Mouse (Mus musculus): Measurements from ENCODE around the gene Tnfsf9.
"Not testable (repeated sequence)": the region's sequence is repeated elsewhere in the genome, so short reads cannot be mapped to it uniquely, and the experiment has no call there.

The Tnfsf9 gene

DNA sequence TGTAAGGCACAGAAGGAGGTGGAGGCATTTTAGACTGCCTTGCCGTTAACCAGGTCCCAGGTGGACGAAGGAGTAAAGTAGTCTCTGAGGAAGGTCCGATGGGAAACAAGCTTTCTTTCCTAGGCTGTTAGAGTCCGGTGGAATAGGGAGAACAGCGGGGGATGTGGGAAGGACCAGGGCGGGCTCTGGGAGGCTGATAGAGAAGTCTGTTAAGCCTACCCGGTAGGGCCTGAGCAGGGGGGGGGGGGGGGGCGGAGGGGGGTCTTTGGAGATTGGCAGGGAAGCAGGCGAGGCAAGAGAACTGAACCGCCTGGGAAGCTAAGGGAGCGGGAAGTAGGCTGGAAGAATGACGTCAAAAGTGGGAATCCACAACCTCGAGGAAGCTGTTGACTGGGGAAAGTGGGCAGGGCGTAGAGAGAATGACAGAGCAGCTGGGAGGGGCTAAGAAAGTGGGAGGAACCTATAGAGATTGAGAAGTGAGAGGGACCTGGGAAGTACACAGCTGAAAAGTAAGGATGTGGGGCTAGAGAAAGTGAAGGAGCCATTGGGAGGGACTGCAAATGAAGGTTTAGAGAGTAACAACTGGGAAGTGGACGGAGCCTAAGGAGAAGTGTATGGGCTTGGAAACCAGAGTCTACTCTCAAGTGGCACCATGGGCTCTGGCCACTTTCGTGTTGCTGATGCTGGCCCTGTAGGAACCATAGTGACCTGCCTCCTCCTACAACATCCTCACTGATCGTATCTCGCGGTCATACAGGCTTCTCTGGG lies 9.1 kb upstream of the Tnfsf9 start:
- DNase-seq (ENCODE audit: low read depth, low spot score) = no peak

DNA sequence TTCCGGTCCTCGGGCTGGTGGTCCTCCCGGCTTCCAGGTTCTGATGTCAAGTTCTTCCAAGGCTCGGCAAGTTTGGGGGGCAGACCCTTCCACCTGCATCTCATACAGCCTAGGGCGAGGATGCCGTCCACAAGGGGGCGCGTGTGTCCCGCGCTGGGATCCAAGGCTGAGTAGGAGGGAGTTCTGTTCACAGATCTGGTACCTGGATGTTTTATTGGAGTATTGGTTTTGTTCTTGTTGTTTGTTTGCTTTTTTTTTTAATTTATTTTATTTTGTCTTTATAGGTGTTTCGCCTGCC lies 8.6 kb upstream of the Tnfsf9 start:
- DNase-seq (ENCODE audit: low read depth, low spot score) = peak; percentile 42

DNA sequence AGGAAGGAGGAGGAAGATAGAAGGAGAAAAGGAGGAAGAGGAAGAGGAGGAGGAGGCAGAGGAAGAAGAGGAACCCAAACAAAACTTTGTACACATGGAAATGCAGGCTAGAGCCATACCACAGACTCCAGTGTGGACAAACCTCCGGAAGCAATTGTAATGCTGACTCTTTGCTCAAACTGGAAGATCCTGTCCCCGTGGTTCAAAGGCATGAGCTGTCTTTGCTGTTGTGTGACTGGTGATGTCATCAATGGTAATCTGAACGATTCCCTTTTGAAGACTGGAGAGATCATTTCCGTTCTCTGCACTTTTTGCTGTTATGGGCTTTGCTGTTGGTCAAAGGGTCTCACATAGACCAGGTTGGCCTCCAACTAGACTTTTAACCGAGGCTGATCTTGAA lies 6.8 kb upstream of the Tnfsf9 start:
- DNase-seq (ENCODE audit: low read depth, low spot score) = no peak

DNA sequence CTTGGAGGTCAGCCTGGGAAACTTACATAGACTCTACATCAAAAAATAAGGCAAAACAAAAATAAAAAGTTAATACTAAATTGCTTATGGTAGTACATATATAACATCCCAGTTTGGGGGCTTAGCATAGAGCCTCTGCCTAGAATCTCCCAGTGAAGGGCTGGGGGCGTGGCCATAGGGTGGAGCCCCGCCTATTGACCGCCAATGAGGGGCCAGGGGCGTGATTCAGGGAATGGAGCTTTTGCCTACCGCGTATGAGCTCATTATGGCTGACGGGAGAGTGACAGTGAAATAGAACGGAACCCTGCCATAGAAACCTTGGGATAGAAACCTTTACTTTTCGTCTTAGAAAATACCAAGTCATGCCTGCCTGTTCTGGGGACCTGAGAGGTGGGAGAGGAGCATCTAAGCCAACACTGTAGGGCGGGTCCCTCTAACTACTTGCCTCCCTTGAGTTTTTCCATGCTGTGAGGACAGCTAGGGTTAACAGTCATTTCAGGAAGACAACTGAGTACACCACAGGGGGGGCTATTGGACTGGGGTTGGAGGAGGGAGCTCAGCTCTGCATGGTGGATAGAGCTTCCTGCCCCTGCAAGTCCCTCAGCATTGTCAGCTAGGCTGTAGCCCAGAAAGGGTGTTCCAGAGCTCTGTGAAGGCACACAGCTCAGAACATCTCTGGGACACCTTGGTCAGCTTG lies 5.3 kb upstream of the Tnfsf9 start:
- DNase-seq (ENCODE audit: low read depth, low spot score) = no peak

DNA sequence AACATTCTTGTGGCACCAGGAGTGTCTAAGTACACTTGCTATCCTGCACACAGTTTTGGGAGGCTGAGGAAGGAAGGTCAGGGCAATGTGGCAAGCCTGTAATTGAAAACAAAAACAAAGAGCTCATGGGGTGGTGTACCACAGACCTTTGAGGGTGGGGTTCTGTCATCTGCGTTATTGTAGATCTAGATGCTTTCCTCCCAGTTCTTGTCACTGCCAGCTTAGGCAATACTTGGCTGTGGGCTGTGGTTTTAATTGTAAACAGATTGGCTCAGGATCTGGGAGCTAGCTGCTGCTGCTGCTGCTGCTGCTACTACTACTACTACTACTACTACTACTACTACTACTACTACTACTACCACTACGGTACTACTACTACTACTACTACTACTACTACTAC lies 2.8 kb upstream of the Tnfsf9 start:
- DNase-seq (ENCODE audit: low read depth, low spot score) = no peak

DNA sequence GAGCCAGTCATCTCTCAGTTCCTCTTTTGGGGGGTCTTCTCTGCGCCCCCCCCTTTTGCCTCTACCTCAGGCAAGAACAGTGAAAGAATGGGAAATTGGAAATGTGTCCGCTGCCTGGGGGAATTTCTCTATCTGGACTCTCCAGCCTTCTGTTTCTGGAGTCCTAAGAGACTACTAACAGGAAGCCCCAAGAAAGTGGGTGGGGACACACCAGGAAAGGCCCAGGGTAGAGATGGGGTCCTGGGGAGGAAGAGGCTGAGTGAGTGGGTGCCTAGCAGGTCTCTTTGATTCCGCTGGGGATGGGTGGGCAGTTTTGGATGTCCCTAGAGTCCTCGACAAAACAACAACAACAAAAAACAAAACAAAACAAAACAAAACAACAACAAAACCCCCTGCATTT lies 629 bp upstream of the Tnfsf9 start:
- DNase-seq (ENCODE audit: low read depth, low spot score) = no peak

DNA sequence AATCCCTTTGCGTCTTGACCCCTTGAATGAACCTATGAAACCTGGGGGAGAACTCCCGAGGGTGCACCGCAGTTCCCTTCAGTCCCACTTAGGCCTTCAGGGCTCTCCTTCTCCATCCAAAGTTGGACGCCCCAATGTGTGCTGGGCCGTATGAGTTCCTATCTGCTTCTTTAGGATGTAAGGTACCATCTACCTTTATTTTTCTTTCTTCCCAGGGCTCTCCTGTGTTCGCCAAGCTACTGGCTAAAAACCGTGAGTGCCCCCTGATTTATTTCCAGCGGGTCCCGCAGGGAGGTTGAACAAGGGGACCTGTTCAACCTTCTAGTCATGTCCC lies 877 bp downstream of the Tnfsf9 start:
- DNase-seq (ENCODE audit: low read depth, low spot score) = no peak

DNA sequence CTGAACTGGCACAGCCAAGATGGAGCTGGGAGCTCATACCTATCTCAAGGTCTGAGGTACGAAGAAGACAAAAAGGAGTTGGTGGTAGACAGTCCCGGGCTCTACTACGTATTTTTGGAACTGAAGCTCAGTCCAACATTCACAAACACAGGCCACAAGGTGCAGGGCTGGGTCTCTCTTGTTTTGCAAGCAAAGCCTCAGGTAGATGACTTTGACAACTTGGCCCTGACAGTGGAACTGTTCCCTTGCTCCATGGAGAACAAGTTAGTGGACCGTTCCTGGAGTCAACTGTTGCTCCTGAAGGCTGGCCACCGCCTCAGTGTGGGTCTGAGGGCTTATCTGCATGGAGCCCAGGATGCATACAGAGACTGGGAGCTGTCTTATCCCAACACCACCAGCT lies 1.9 kb downstream of the Tnfsf9 start:
- no peak for DNase-seq (ENCODE audit: low read depth, low spot score)

DNA sequence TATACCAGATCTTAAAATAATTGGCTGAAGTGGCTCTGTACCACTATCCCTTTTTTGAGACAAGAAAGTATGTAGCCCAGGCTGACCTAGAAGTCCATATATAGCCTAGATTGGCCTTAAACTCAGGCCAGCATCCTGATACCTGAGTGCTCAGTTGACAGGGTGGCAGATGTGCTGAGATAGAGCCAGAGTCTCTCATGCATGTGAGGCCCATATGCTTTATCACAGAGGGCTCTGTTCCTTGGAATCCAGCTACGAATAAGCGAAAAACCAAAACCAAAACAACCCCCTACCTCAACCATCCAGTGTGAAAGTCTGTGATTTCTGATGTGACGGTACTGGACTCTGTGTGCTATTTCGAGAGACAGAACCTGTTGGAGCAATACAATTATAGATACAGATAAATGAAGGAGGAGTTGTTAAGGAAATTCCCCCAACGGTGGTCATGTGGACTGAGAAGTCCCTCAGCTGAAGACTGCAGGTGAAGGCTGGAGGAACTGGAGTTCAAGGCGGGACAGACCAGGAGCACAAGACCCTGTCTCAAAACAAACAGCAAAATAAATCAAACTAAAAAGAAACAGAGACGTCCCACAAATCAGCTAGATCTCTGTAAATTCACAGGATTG lies 3.0 kb downstream of the Tnfsf9 start:
- no peak for DNase-seq (ENCODE audit: low read depth, low spot score)

DNA sequence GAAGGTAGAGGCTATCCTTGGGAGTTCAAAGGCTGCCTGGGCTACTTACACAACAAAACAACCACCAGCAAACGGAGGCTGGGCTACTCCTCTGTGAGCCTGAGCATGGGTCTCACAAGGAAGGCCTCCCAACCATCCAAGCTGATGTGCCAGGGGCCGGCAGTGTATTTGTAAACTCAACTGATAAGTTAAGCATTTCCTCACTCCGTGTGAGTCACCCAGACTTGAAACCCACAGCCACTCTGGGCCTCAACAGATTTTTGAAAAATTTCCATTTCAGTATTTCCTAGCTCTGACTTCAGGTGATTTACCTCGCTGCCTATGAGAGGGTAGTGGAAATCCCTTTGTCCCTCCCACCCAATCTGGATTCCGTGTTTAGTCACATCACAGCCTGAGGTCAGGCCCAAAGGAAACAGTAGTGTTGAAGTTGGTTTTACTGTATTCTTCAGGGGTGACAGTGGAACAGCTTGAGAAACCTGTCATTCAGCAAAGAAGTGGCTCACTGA lies 3.6 kb downstream of the Tnfsf9 start:
- no peak for DNase-seq (ENCODE audit: low read depth, low spot score)

DNA sequence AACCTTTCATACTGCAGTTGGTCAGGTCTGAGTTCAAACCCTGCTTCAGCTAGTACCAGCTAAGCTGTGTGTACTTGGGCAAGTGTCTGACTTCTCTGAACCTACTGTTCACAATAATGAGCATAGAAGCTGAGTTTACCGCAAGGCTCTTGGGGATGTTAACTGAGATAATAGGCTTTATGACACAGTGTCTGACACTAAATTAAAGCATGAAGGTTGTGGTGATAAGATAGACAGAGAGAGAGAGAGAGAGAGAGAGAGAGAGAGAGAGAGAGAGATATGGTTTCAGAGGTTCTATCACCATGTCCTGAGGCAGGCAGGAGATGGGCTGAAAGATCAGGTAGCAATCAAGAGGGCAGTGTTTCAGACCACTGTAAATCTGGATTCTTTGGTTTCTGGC lies 4.9 kb downstream of the Tnfsf9 start:
- DNase-seq (ENCODE audit: low read depth, low spot score) = no peak

DNA sequence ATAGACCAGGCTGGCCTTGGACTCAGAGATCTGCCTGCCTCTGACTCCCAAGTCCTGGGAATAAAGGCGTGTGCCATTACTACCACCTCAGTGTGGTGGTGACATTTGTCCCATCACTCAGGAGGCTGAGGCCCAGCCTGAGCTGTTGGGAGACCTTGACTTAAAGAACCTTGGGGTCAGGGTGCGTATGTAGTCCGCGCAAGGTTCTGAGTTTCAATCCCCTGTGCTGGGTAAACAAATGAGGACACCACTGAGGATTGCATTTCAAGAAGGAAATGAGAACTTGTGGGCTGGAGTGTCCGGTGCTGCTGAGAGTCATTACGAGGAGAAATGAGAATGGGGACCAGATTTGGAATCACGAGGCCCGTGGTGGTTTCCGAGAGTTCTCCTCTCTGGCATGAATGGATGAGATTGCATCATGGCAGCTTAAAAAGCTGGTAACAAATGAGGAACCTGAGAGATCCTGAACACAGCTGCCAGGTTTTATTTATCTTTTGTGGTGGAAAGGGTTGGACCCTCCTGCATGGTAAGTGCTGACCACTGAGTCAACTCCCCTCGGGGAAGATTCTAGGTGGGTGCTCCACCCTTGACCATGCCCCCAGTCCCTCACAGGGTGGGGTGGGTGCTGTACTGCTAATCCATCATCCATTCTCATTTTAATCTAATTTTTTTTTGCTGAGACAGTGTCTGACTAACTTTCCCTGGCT lies 7.8 kb downstream of the Tnfsf9 start:
- no peak for DNase-seq (ENCODE audit: low read depth, low spot score)

DNA sequence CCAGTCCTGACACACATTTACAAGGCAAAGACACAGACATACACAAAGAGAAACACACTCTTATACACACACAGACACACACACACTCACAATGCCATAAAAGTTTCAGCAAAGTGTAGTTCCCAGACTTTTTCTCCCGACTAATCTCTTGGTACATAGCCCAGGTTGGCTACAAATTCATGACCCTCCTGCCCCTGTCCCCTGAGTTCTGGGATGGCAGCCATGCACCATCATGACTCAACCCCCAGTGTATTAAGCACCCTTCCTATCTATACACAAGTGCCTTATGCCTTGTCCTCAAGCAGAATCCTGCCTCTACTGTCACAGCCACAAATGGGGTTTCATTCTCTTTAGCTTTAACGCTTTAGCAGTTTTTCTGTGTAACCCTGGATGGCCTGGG lies 11.7 kb downstream of the Tnfsf9 start:
- no peak for DNase-seq (ENCODE audit: low read depth, low spot score)

DNA sequence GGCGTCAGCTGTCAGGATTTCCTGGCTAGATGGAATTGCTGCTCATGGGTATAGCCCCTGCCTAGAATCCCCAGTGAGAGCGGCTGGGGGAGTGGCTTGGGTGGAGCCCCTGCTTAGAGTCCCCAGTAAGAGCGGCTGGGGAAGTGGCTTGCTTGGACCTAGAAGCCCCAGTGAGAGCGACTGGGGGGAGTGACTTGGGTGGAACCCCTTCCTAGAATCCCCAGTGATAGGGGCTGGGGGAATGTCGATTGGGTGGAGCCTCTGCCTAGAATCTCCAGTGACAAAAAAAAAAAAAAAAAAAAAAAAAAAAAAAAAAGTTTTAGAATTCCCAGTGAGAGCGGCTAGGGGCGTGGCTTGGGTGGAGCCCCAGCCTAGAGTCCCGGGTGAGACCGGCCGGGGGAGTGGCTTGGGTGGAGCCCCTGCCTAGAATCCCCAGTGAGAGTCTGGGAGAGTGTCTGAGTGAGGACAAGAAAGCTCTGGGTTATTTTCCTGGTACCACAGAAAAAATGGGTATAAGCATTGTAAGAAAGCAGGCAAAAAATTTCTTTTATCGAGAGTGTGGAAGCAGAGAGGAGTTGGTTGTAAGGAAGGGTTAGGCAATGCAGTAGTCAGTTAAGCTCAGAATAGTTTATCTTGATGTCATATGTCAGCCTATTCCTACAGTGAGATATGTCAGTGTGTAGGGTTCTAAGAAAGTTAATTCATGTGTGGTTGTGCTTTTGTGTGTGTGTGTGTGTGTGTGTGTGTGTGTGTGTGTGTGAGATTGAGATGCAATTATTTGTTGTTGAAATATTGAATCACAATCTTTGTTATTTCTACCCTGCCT lies 13.6 kb downstream of the Tnfsf9 start:
- DNase-seq (ENCODE audit: low read depth, low spot score) = no peak

DNA sequence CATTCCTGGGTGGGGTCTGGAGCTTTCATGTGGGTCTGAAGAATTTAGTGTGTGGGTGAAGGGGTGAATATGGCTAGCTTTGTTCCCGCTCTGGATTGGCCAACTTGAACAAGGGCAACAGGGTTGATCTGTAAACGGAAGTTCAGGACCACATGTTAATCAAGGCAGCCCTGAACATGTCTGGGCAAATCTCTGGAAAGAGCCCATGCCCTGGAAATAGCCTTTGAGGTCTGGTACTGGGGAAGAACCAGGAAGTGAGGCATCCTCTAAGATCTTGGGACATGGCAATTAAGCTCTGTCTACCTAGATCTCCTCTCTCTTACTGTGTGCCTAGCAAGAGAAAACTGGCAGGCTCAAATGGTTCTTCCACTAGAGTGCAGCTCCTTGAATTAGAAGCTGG lies 16.7 kb downstream of the Tnfsf9 start:
- no peak for DNase-seq (ENCODE audit: low read depth, low spot score)

DNA sequence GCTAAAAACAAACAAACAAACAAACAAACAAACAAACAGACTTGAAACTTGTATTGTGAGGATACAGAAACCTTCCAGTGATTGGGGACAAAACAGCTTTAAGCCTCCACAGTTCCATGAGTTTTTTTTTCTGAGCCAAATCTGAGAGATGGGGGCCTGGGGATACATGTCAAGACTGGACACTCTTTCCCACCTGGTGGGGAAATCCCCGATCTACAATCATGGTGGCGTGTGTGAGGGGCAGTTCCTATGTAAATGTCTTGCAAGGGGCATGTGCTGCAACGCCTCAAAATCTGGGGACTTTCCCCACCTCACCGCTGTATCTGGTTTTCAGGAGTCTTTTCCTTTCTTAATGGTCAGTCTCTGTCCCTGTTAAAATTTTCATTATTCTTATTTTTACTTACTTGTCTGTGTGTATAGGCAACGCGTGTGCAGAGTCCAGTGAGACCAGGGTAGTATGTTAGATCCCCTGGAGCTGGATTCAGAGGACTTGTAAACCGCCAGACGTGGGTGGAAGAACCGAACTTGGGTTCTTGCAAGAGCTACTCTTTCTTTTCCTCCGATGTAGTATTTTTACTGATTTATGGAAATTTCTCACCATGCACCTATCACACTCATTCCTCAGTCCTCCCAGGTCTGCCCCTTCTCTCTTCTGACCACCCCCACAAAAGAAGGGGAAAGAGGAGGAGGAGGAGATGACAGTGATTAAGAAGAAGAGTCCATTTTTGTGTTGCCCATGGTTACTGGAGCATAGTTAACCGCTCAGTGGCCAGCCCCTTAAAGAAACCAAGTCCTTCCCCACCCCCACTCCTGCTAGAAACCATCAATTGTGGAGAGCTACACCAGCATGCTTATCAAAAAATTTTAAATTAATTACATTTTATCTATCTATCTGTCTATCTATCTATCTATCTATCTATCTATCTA lies 18.3 kb downstream of the Tnfsf9 start:
- no peak for DNase-seq (ENCODE audit: low read depth, low spot score)

DNA sequence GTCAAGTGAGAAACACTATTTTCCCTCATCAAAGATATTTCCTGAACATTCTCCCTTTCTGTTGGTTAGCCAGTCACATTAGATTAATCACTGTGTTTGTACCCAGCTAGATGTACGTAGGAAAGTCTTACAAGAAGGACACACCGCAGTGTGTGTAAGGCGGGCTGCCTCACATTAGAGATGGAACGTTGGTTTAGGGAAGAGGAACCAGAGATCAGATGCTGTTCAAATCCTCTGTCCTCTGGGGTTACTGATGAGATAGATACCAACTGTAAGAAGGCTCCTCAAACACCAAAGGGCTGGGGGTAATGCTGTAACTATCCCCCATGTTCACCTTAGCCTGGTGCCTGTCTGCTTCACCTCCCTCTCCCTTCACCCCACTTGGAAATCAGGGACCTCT lies 19.7 kb downstream of the Tnfsf9 start:
- DNase-seq (ENCODE audit: low read depth, low spot score) = no peak

DNA sequence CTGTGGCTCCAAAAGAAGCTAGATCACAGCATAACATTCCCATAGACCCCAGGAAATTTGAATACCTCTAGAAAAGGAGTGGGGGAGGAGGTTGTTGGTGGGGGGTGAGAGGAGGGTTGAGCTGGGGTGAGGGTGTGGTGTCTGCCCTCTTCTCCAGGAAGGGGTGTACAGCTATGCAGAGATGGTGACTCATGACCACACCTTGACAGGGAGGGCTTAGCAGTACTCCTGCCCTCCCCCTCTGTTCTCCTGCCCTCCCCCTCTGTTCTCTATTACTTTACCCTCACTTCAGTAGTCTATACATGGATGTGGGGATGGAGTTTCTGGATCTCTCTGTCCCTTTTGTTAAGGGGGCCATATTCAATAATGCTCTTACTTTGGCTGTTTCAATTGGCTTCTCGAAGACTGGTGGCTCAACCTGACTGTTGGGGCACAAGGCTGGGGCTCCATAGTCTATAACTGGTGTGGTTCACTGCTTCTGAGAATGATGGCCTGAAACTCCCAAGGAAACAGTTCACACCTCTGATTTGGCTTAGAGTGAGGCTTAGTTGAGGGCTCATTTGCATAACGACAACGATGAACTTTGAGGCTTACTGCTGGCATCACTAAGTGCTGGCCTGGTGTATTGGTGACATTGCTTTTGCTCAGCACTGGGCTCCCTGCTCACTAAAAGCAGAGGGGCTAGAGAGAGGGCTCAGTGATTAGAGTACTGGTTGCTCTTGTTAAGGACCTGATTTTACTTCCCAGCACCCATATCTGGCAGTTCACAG lies 20.9 kb downstream of the Tnfsf9 start:
- no peak for DNase-seq (ENCODE audit: low read depth, low spot score)

DNA sequence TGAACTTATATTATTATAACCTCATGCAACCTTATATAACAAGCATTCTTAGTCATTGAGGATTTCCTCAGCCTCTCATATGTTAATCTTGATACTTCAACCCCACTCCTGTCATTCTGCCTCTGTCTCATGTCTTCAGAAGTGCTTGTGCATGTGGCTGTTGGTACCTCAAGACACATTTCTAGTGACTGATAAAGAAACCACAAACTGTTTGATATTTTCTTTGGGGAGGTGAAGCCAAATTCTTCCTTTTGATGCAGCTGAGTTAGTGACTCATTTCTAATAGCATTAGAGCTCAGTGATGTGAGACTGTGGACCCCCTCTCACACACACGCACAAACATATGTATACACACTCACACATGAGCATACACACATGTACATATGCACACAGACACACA lies 26.7 kb downstream of the Tnfsf9 start:
- no peak for DNase-seq (ENCODE audit: low read depth, low spot score)

DNA sequence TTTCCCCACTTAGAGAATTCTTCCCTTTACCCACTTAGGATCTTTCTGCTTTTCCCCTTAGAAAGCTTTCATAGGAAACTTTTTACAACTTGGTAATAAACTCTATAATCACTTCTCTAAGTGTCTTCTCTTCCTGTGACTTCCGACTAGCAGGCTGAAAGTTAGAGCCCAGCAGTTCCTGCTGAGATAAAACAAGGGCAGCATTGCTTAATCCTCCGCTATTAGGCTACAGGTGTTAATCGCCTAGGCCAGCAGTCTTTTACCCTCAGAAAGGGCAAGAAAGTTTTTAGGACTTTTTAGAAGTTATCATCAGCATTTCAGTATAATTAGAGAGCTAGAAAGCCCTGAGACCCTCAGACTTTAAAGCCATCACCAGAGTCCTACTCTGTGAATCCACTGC lies 28.9 kb downstream of the Tnfsf9 start:
- DNase-seq (ENCODE audit: low read depth, low spot score) = not testable (repeated sequence)
